Mouse (Mus musculus): ENCODE data around the gene Ceacam15.
"Not testable (repeated sequence)": the region's sequence is repeated elsewhere in the genome, so short reads cannot be mapped to it uniquely, and the experiment has no call there.

DNA sequence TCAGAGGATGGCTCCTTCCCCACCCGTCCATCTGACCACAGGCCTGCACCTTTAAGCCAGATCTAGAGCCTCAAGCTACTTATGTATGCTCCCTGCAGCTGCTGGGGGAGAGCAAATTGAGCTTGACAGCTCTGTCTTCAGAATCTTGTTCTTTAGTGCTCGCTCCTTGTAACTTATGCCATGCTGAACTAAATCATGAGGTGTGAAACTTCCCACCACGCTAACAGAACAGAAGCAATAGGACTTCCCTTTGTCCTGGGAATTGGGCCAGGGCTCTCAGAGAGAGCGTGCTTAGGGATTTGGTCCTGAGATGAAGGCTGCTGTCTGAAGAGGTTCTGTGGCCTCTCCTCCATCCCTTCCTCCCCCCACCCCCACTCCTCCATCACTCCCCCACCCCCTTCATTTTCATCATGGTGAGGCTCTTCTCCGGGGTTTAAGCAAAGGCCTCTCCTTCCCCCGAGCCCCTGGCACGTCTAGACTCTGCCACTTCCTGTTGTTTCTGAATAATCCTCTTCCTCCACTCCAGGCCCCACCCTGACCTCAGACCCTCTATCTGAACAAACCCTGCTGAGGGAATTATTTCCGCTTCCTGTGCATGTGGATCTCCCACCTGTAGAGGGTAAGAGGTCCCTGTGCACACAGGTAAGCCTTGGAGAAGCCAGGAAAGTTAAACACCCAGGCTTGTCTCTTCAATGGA lies 41.1 kb upstream of the Ceacam15 start:
- TF ChIP-seq POLR2A (IDR thresholded peaks at IDR 0.05; ENCODE audit: borderline replicate concordance, insufficient read depth, low read length); CTCF (IDR thresholded peaks at IDR 0.05; ENCODE audit: borderline replicate concordance, insufficient read depth, low read depth, low read length): not testable (repeated sequence)

All from cerebellum, adult 2 months (tissue).